Mouse (Mus musculus): ENCODE results near the gene Abcb6.
A peak's percentile ranks its signal among the peaks of the same experiment; 100 is the strongest.

Gene Abcb6

GRCm38 (mm10) chr1:75180105-75180590, at the start of gene Abcb6:
TSS of gene Abcb6 (minus strand) at chr1:75180392.
- peak; percentile 97 for DNase-seq (ENCODE audit: low spot score)

- no peak for DNase-seq (ENCODE audit: low spot score)
These were observed 49.0 kb upstream of the Abcb6 start for GRCm38 (mm10) chr1:75229158-75229557.

- DNase-seq (ENCODE audit: low spot score), result no peak
These were observed 47.5 kb upstream of the Abcb6 start for GRCm38 (mm10) chr1:75227653-75228052.

GRCm38 (mm10) chr1:75226138-75226537, 45.9 kb upstream of the Abcb6 start:
- no peak for DNase-seq (ENCODE audit: low spot score)

GRCm38 (mm10) chr1:75225473-75225872, 45.3 kb upstream of the Abcb6 start:
- DNase-seq (ENCODE audit: low spot score), result no peak

GRCm38 (mm10) chr1:75223532-75223931, 43.3 kb upstream of the Abcb6 start:
- DNase-seq (ENCODE audit: low spot score), result no peak

GRCm38 (mm10) chr1:75222926-75223325, 42.7 kb upstream of the Abcb6 start:
- DNase-seq (ENCODE audit: low spot score), result no peak

- no peak for DNase-seq (ENCODE audit: low spot score)
These were observed 41.3 kb upstream of the Abcb6 start for GRCm38 (mm10) chr1:75221538-75221937.

- DNase-seq (ENCODE audit: low spot score), result peak; percentile 51
These were observed 39.3 kb upstream of the Abcb6 start, which contains the start of gene Tuba4a for GRCm38 (mm10) chr1:75219531-75219930. TSS of gene Tuba4a (minus strand) at chr1:75219865.

GRCm38 (mm10) chr1:75219078-75219477, 38.9 kb upstream of the Abcb6 start:
- DNase-seq (ENCODE audit: low spot score), result peak; percentile 79

GRCm38 (mm10) chr1:75218227-75219001, 38.2 kb upstream of the Abcb6 start:
- no peak for DNase-seq (ENCODE audit: low spot score)

GRCm38 (mm10) chr1:75217893-75218226, 37.7 kb upstream of the Abcb6 start:
- no peak for DNase-seq (ENCODE audit: low spot score)

GRCm38 (mm10) chr1:75216797-75217585, 36.8 kb upstream of the Abcb6 start:
- DNase-seq (ENCODE audit: low spot score), result no peak

GRCm38 (mm10) chr1:75215785-75216184, 35.6 kb upstream of the Abcb6 start:
- no peak for DNase-seq (ENCODE audit: low spot score)

- DNase-seq (ENCODE audit: low spot score), result no peak
These were observed 34.7 kb upstream of the Abcb6 start for GRCm38 (mm10) chr1:75214886-75215285.

GRCm38 (mm10) chr1:75214442-75214841, 34.2 kb upstream of the Abcb6 start:
- no peak for DNase-seq (ENCODE audit: low spot score)

- DNase-seq (ENCODE audit: low spot score), result no peak
These were observed 32.9 kb upstream of the Abcb6 start for GRCm38 (mm10) chr1:75213096-75213495.

GRCm38 (mm10) chr1:75212542-75212941, 32.4 kb upstream of the Abcb6 start:
- DNase-seq (ENCODE audit: low spot score), result no peak

- DNase-seq (ENCODE audit: low spot score), result no peak
These were observed 31.0 kb upstream of the Abcb6 start for GRCm38 (mm10) chr1:75211141-75211708.

- peak; percentile 98 for DNase-seq (ENCODE audit: low spot score)
These were observed 30.2 kb upstream of the Abcb6 start, which contains the start of the genes Glb1l and Stk16 for GRCm38 (mm10) chr1:75210136-75211087. TSS of gene Glb1l (minus strand) at chr1:75210813. TSS of gene Stk16 (plus strand) at chr1:75210838.

- DNase-seq (ENCODE audit: low spot score), result peak; percentile 59
These were observed 28.9 kb upstream of the Abcb6 start for GRCm38 (mm10) chr1:75208967-75209678.

Measured in embryo, embryonic 10.5 days (tissue).